Mouse (Mus musculus): Measurements from ENCODE around the gene Myo1h. TPM values are rescaled to one million over a fixed set of nuclear protein-coding genes. Genes with fewer than 3 reads are reported as not detected.
A peak's percentile ranks its signal among the peaks of the same experiment; 100 is the strongest.

Myo1h gene
- polyA plus RNA-seq, 1 experiment = 1.4 TPM

DNA sequence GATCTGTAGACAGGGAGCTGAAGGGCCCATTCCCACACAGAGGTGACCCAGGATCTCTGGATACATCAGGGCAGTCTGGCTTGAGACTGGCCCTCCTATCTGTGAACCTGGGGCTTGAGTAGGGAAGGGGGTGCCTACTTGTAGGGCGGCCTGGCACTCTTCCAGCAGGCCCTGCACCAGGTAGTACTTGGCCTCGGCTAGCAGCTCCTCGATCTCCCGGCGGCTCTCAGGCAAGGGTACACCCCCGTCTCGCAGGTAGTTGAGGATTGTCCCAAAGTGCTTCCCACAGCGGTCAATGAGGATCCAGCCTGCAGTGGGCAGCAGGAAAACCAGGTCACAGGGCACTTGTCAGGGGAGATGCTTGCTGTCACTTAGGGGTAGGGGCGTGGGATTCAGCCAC, 81.0 kb downstream of the Myo1h start:
- Histone ChIP-seq H3K36me3 (ENCODE audit: control insufficient read depth, insufficient read depth) (peaks cover 11% of the 10 kb centered on the region), H3K27me3 (ENCODE audit: control insufficient read depth, insufficient read depth, insufficient read length) (no peaks in the 10 kb centered on the region), H3ac (ENCODE audit: control insufficient read depth, insufficient read length) (no peak overlapping the region), H3K4me2 (ENCODE audit: low read depth) (peak overlapping the region; percentile 82), H3K79me2 (ENCODE audit: control insufficient read depth, insufficient read depth) (peaks cover 47% of the 10 kb centered on the region), H3K4me3 (no peak overlapping the region)
- no peak for TF ChIP-seq MYOD1 (IDR thresholded peaks at IDR 0.05; ENCODE audit: control insufficient read depth in 1 of 3, insufficient read length in 2 of 3, low read depth in 2 of 3)
- TF ChIP-seq MYOG (IDR thresholded peaks at IDR 0.05; ENCODE audit: control insufficient read depth in 1 of 3, insufficient read depth in 1 of 3, insufficient read length in 2 of 3, low read depth in 2 of 3) = no peak
- no peak for TF ChIP-seq USF1 (IDR thresholded peaks at IDR 0.05; ENCODE audit: low read depth)
- no peak for TF ChIP-seq CEBPB (IDR thresholded peaks at IDR 0.05; ENCODE audit: insufficient read depth, poor library complexity, severe bottlenecking)
- no peak for TF ChIP-seq POLR2AphosphoS2 (IDR thresholded peaks at IDR 0.05; ENCODE audit: insufficient read length, low read depth)
- no peak for TF ChIP-seq MAX (IDR thresholded peaks at IDR 0.05; ENCODE audit: low read depth)
- TF ChIP-seq TCF3 (IDR thresholded peaks at IDR 0.05; ENCODE audit: insufficient read length, low read depth) = no peak
- no peak for TF ChIP-seq REST (IDR thresholded peaks at IDR 0.05; ENCODE audit: insufficient read depth, insufficient read length)
- TF ChIP-seq SRF (IDR thresholded peaks at IDR 0.05; ENCODE audit: control insufficient read depth, insufficient read length, low read depth) = no peak
- no peak for TF ChIP-seq E2F4 (IDR thresholded peaks at IDR 0.05; ENCODE audit: insufficient read depth)
- no peak for TF ChIP-seq TCF12 (IDR thresholded peaks at IDR 0.05; ENCODE audit: insufficient read depth, poor library complexity, severe bottlenecking)
- no peak for TF ChIP-seq POLR2A (IDR thresholded peaks at IDR 0.05; ENCODE audit: insufficient read length, low read depth)

DNA sequence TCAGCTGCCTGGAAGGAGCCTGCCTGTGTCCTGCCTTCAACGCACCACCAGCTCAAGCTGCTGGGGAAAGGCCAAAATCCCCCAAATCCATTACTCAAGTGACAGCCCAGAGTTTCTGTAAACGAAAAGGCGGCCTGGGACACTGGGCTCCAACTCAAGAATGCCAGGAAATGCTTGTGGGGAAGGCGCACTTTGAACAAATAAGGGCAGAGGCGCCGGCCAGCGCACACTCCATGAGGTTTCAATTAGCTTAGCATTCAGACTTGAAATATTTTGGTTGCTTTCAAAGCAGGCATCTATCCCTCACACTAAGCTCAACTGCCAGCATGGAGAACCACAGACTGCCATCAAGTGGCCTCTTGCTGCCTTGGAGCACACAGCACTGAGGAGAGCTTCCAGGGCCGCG, 81.4 kb downstream of the Myo1h start:
- Histone ChIP-seq H3K79me2 (ENCODE audit: control insufficient read depth, insufficient read depth) (peaks cover 52% of the 10 kb centered on the region), H3K4me2 (ENCODE audit: low read depth) (peak overlapping the region; percentile 82), H3ac (ENCODE audit: control insufficient read depth, insufficient read length) (no peak overlapping the region), H3K36me3 (ENCODE audit: control insufficient read depth, insufficient read depth) (peaks cover 11% of the 10 kb centered on the region), H3K4me3 (no peak overlapping the region), H3K27me3 (ENCODE audit: control insufficient read depth, insufficient read depth, insufficient read length) (no peaks in the 10 kb centered on the region)
- TF ChIP-seq POLR2AphosphoS2 (IDR thresholded peaks at IDR 0.05; ENCODE audit: insufficient read length, low read depth) = no peak
- no peak for TF ChIP-seq TCF12 (IDR thresholded peaks at IDR 0.05; ENCODE audit: insufficient read depth, poor library complexity, severe bottlenecking)
- no peak for TF ChIP-seq TCF3 (IDR thresholded peaks at IDR 0.05; ENCODE audit: insufficient read length, low read depth)
- no peak for TF ChIP-seq SRF (IDR thresholded peaks at IDR 0.05; ENCODE audit: control insufficient read depth, insufficient read length, low read depth)
- no peak for TF ChIP-seq USF1 (IDR thresholded peaks at IDR 0.05; ENCODE audit: low read depth)
- no peak for TF ChIP-seq REST (IDR thresholded peaks at IDR 0.05; ENCODE audit: insufficient read depth, insufficient read length)
- TF ChIP-seq MYOD1 (IDR thresholded peaks at IDR 0.05; ENCODE audit: control insufficient read depth in 1 of 3, insufficient read length in 2 of 3, low read depth in 2 of 3) = no peak
- TF ChIP-seq POLR2A (IDR thresholded peaks at IDR 0.05; ENCODE audit: insufficient read length, low read depth) = no peak
- no peak for TF ChIP-seq MAX (IDR thresholded peaks at IDR 0.05; ENCODE audit: low read depth)
- TF ChIP-seq E2F4 (IDR thresholded peaks at IDR 0.05; ENCODE audit: insufficient read depth) = no peak
- TF ChIP-seq CEBPB (IDR thresholded peaks at IDR 0.05; ENCODE audit: insufficient read depth, poor library complexity, severe bottlenecking) = no peak

DNA sequence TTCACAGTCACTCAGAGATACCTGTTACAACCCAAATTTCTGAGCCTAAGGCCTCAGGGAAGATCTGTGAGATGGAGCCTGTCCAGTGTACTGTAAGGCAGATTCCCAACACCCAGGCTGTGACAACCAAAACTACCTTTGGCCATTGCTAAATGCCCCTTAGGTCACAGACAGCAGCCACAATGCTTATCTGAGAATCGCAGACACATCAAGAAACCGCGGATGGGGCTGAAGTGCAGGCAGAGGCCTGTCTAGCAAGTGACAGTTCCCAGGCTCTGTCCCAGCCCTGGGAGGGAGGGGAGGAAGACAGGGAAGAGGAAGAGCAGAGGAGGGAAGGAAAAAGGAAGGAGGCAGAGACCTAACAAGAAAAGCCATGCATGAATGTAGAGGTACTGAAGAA, 82.4 kb downstream of the Myo1h start:
- TF ChIP-seq E2F4 (IDR thresholded peaks at IDR 0.05; ENCODE audit: insufficient read depth) (no peak), USF1 (IDR thresholded peaks at IDR 0.05; ENCODE audit: low read depth) (no peak), CEBPB (IDR thresholded peaks at IDR 0.05; ENCODE audit: insufficient read depth, poor library complexity, severe bottlenecking) (no peak), MYOD1 (IDR thresholded peaks at IDR 0.05; ENCODE audit: control insufficient read depth in 1 of 3, insufficient read length in 2 of 3, low read depth in 2 of 3) (no peak), POLR2A (IDR thresholded peaks at IDR 0.05; ENCODE audit: insufficient read length, low read depth) (no peak), POLR2AphosphoS2 (IDR thresholded peaks at IDR 0.05; ENCODE audit: insufficient read length, low read depth) (no peak), SRF (IDR thresholded peaks at IDR 0.05; ENCODE audit: control insufficient read depth, insufficient read length, low read depth) (no peak), REST (IDR thresholded peaks at IDR 0.05; ENCODE audit: insufficient read depth, insufficient read length) (no peak), TCF12 (IDR thresholded peaks at IDR 0.05; ENCODE audit: insufficient read depth, poor library complexity, severe bottlenecking) (no peak), MYOG (IDR thresholded peaks at IDR 0.05; ENCODE audit: control insufficient read depth in 1 of 3, insufficient read depth in 1 of 3, insufficient read length in 2 of 3, low read depth in 2 of 3) (no peak), TCF3 (IDR thresholded peaks at IDR 0.05; ENCODE audit: insufficient read length, low read depth) (no peak), MAX (IDR thresholded peaks at IDR 0.05; ENCODE audit: low read depth) (no peak)
- H3K79me2 ChIP-seq (ENCODE audit: control insufficient read depth, insufficient read depth) = peaks cover 62% of the 10 kb centered on the region
- H3K36me3 ChIP-seq (ENCODE audit: control insufficient read depth, insufficient read depth) = peaks cover 11% of the 10 kb centered on the region
- peak overlapping the region; percentile 82 for H3K4me2 ChIP-seq (ENCODE audit: low read depth)
- H3K4me3 ChIP-seq = peak overlapping the region; percentile 2
- no peaks in the 10 kb centered on the region for H3K27me3 ChIP-seq (ENCODE audit: control insufficient read depth, insufficient read depth, insufficient read length)
- no peak overlapping the region for H3ac ChIP-seq (ENCODE audit: control insufficient read depth, insufficient read length)

- H3K27me3 ChIP-seq (ENCODE audit: control insufficient read depth, insufficient read depth, insufficient read length) = no peaks in the 10 kb centered on the region
- peak overlapping the region; percentile 82 for H3K4me2 ChIP-seq (ENCODE audit: low read depth)
- H3K36me3 ChIP-seq (ENCODE audit: control insufficient read depth, insufficient read depth) = peaks cover 11% of the 10 kb centered on the region
- peaks cover 67% of the 10 kb centered on the region for H3K79me2 ChIP-seq (ENCODE audit: control insufficient read depth, insufficient read depth)
- TF ChIP-seq CEBPB (IDR thresholded peaks at IDR 0.05; ENCODE audit: insufficient read depth, poor library complexity, severe bottlenecking) (peak; percentile 76; the same call in 1 of the 2 replicates), TCF3 (IDR thresholded peaks at IDR 0.05; ENCODE audit: insufficient read length, low read depth) (no peak), REST (IDR thresholded peaks at IDR 0.05; ENCODE audit: insufficient read depth, insufficient read length) (no peak)
- H3ac ChIP-seq (ENCODE audit: control insufficient read depth, insufficient read length) = no peak overlapping the region
- peak overlapping the region; percentile 2 for H3K4me3 ChIP-seq
These were observed 82.9 kb downstream of the Myo1h start for GRCm38 (mm10) chr5:114371731-114372473.

Data from myocyte (in vitro differentiated cells).